In the genomic region with DNA sequence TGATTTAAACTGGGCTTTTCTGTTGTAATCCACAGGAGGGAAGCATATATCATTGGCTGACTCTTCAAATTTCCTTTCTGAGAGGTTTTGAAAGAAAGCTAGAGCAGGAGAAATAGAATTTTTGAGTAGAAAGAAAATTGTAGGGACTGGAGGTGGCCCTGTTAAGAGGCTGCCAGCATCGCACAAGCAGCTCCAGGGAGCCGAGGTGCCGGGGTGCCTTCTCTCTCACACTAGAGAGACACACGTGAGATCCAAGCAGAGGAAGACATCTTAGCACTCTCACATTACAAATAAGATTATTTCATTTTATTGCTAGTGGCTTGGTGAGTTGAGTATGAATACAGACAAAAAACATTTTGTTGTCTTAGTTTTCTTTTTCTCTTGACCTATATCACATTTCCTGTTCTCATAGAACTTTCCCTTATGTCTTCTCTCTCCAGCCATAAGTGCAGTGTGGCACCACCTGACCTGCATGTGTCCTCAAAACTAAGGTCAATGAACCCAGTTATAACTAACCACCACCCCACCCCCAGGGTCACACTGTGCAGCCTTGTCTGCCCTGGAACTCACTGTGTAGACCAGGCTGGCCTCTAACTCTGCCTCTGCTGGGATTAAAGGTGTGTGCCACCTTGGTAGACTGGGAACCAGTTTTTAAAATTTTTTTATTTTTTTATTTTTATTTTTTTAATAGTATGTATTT, we compare ENCODE assay signal across 19 mouse cellular contexts. TPM values are rescaled to one million over a fixed set of nuclear protein-coding genes. Genes with fewer than 3 reads are reported as not detected.
DNase-seq lines count a peak whose midpoint lies in the region; TF ChIP-seq lines count a peak whose summit lies in the region.
"Had no signal": no experiment of that assay in that cellular context is flagged by ENCODE, and none has a peak within 500 bp of the region (broad histone marks: within the 10 kb centered on the region; RNA-seq: fewer than 3 reads in every experiment).

No protein-coding gene starts in this region.

- H3K27ac ChIP-seq in gastrocnemius, adult 2 months: peak overlapping the region; percentile 49; the same call in 1 of the 2 replicates
- H3K27ac ChIP-seq in spleen, adult 2 months (ENCODE audit: insufficient read depth, low read length): peak overlapping the region; percentile 66
- 0 out of 2 replicates have a peak overlapping the region, but pooled peaks have one; percentile 13 for H3K27ac ChIP-seq in olfactory bulb, adult 2 months (ENCODE audit: insufficient read depth, low read depth, low read length)
- H3K27ac ChIP-seq: embryonic facial prominence, embryonic 12.5 days; hindbrain, embryonic 12.5 days; intestine, embryonic 15.5 days; lung, embryonic 15.5 days; stomach, postnatal 0 days had no signal

- no peak for TF ChIP-seq POLR2A in spleen, adult 2 months (IDR thresholded peaks at IDR 0.05; ENCODE audit: low read depth, low read length)
- TF ChIP-seq POLR2A in olfactory bulb, adult 2 months (IDR thresholded peaks at IDR 0.05; ENCODE audit: insufficient read depth, low read depth, low read length): no peak

- intact Hi-C loops in gastrocnemius, adult 2 months (cut with DNase I): no loop called here

- H3K4me1 ChIP-seq in spleen, adult 2 months (ENCODE audit: control insufficient read depth, insufficient read depth, insufficient read length): peaks cover 23% of the 10 kb centered on the region
- H3K4me1 ChIP-seq in olfactory bulb, adult 2 months (ENCODE audit: control insufficient read depth, insufficient read depth, low read length): peaks cover 12% of the 10 kb centered on the region

- H3K27me3 ChIP-seq in spleen, adult 2 months (ENCODE audit: control insufficient read depth, insufficient read depth, low read length): no peaks in the 10 kb centered on the region
- H3K27me3 ChIP-seq: embryonic facial prominence, embryonic 12.5 days; intestine, embryonic 15.5 days; lung, embryonic 15.5 days; Patski had no signal

- TF ChIP-seq CTCF in gastrocnemius, adult 2 months (IDR thresholded peaks at IDR 0.05): no peak
- TF ChIP-seq CTCF in spleen, adult 2 months (IDR thresholded peaks at IDR 0.05; ENCODE audit: extremely low read depth, insufficient read depth, insufficient read length, insufficient replicate concordance): no peak
- TF ChIP-seq CTCF in olfactory bulb, adult 2 months (IDR thresholded peaks at IDR 0.05; ENCODE audit: insufficient read depth, low read depth, low read length): no peak

- WGBS in spleen, adult 2 months: 70% methylated on average over 4 of the region's 4 CpGs
- whole genome bisulfite sequencing in olfactory bulb, adult 2 months: 57% methylated on average over 4 of the region's 4 CpGs

- no peak overlapping the region for H3K4me3 ChIP-seq in gastrocnemius, adult 2 months
- no peak overlapping the region for H3K4me3 ChIP-seq in spleen, adult 2 months (ENCODE audit: extremely low read depth, insufficient read depth, insufficient read length)
- H3K4me3 ChIP-seq in olfactory bulb, adult 2 months (ENCODE audit: insufficient read depth, low read depth, low read length): no peak overlapping the region
- H3K4me3 ChIP-seq: embryonic facial prominence, embryonic 12.5 days; hindbrain, embryonic 12.5 days; intestine, embryonic 15.5 days; lung, embryonic 15.5 days had no signal

- H3K36me3 ChIP-seq in spleen, adult 2 months (ENCODE audit: control insufficient read depth, insufficient read depth, low read length): no peaks in the 10 kb centered on the region
- H3K36me3 ChIP-seq: embryonic facial prominence, embryonic 12.5 days; hindbrain, embryonic 12.5 days; intestine, embryonic 15.5 days; lung, embryonic 15.5 days had no signal

- DNase-seq in gastrocnemius, adult 2 months: no peak
- no peak for DNase-seq in gastrocnemius, adult 18-20 months (ENCODE audit: low spot score)
- peak; percentile 30 for DNase-seq in kidney, adult 9 months
- no peak for DNase-seq in kidney, postnatal 4 days
- no peak for DNase-seq in spleen, adult 2 months (ENCODE audit: low read depth in 1 of 2, low spot score in 2 of 2)
- no peak for DNase-seq in spleen, postnatal 4 days (ENCODE audit: low spot score in 2 of 2)
- no peak for DNase-seq in adrenal gland, adult 2 months
- DNase-seq: adrenal gland, postnatal 25 days; cerebellum, adult 2 months; gastrocnemius, postnatal 10 days; kidney, postnatal 14 days; spleen, adult 18-20 months had no signal

RNA-seq across cellular contexts. Expression of gene Dnajc3, which starts 3.2 kb away (rescaled TPM):
- 10 to 100 TPM; 18.3 to 25.0 TPM for total RNA-seq in gastrocnemius, adult 2 months (2021)
- total RNA-seq in gastrocnemius, adult 18-20 months (2021): 10 to 100 TPM; 17.7 to 23.0 TPM
- 9.6 and 10.0 TPM in 2 replicates for polyA plus RNA-seq in spleen, adult 2 months (2012; rRNA removed)
- not detected in 2 replicates for polyA plus RNA-seq in olfactory bulb, adult 2 months (2012; ENCODE audit: insufficient read depth, insufficient read length, low replicate concordance, missing spikeins)
- 10 to 100 TPM; 62.2 to 65.2 TPM for total RNA-seq in adrenal gland, adult 2 months (2021)
- polyA plus RNA-seq in adrenal gland, adult 2 months (2012; rRNA removed): 9.6 and 12.3 TPM in 2 replicates

RNA-seq across cellular contexts. Expression of gene Dzip1, which starts 15.7 kb away (rescaled TPM):
- 1 to 10 TPM; 1.6 to 2.6 TPM for total RNA-seq in gastrocnemius, adult 2 months (2021)
- total RNA-seq in gastrocnemius, adult 18-20 months (2021): 1 to 10 TPM; 1.9 to 2.1 TPM
- 5.9 and 6.2 TPM in 2 replicates for polyA plus RNA-seq in spleen, adult 2 months (2012; rRNA removed)
- 283 TPM in 1 of 2 replicates, not detected in the other for polyA plus RNA-seq in olfactory bulb, adult 2 months (2012; ENCODE audit: insufficient read depth, insufficient read length, low replicate concordance, missing spikeins)
- 10 to 100 TPM; 12.5 to 13.5 TPM for total RNA-seq in adrenal gland, adult 2 months (2021)
- polyA plus RNA-seq in adrenal gland, adult 2 months (2012; rRNA removed): 12.5 and 14.6 TPM in 2 replicates

Comparison
In these comparisons a context has a peak if more than half of its experiments do, and no peak if none do; other contexts are left out.
1. H3K27ac ChIP-seq: peak in every context shown above with its lines; median percentile 66 in spleen, adult 2 months; 49 in gastrocnemius, adult 2 months; 13 in olfactory bulb, adult 2 months.